Mouse (Mus musculus): ENCODE results near the gene Lrp11. TPM values are rescaled to one million over a fixed set of nuclear protein-coding genes. Genes with fewer than 3 reads are reported as not detected.

The Lrp11 gene
- total and polyA plus RNA-seq, 2 experiments from 2014 or later: 56.1 to 162 TPM

GRCm38 (mm10) chr10:7590234-7590689, 662 bp downstream of the Lrp11 start:
- Histone ChIP-seq H3K36me3 (ENCODE audit: insufficient read depth, low read length) (no peaks in the 10 kb centered on the region), H3K27ac (peak overlapping the region; percentile 77), H3K4me2 (ENCODE audit: low read depth, low read length) (peak overlapping the region; percentile 96), H3K4me1 (ENCODE audit: insufficient read depth, low read length) (peaks cover 18% of the 10 kb centered on the region), H3K27me3 (ENCODE audit: insufficient read depth, low read length) (no peaks in the 10 kb centered on the region), H3K9ac (replicated peaks; ENCODE audit: low read length) (peak overlapping the region; percentile 79), H3K4me3 (ENCODE audit: low read length) (peak overlapping the region; percentile 89), H3K9me3 (ENCODE audit: low read length) (no peaks in the 10 kb centered on the region)
- DNase-seq (ENCODE audit: low spot score) (peak; percentile 36), ATAC-seq (peak; percentile 72; the same call in 1 of the 2 replicates)
- WGBS: under 1% methylated on average over 53 of the region's 54 CpGs
- TF ChIP-seq CTCF (IDR thresholded peaks at IDR 0.05; ENCODE audit: low read depth): no peak

GRCm38 (mm10) chr10:7590792-7591191, 1.2 kb downstream of the Lrp11 start:
- peak overlapping the region; percentile 79 for H3K9ac ChIP-seq (replicated peaks; ENCODE audit: low read length)
- 4% methylated on average over 8 of the region's 8 CpGs for WGBS
- H3K27ac ChIP-seq: no peak overlapping the region
- H3K4me1 ChIP-seq (ENCODE audit: insufficient read depth, low read length): peaks cover 18% of the 10 kb centered on the region
- no peaks in the 10 kb centered on the region for H3K27me3 ChIP-seq (ENCODE audit: insufficient read depth, low read length)
- peak overlapping the region; percentile 96 for H3K4me2 ChIP-seq (ENCODE audit: low read depth, low read length)
- no peaks in the 10 kb centered on the region for H3K9me3 ChIP-seq (ENCODE audit: low read length)
- TF ChIP-seq CTCF (IDR thresholded peaks at IDR 0.05; ENCODE audit: low read depth): no peak
- H3K36me3 ChIP-seq (ENCODE audit: insufficient read depth, low read length): no peaks in the 10 kb centered on the region
- peak overlapping the region; percentile 89 for H3K4me3 ChIP-seq (ENCODE audit: low read length)
- no peak for DNase-seq (ENCODE audit: low spot score)
- ATAC-seq: no peak

GRCm38 (mm10) chr10:7594797-7595196, 5.2 kb downstream of the Lrp11 start:
- H3K9me3 ChIP-seq (ENCODE audit: low read length): no peaks in the 10 kb centered on the region
- no peak overlapping the region for H3K4me2 ChIP-seq (ENCODE audit: low read depth, low read length)
- ATAC-seq: no peak
- peaks cover 18% of the 10 kb centered on the region for H3K4me1 ChIP-seq (ENCODE audit: insufficient read depth, low read length)
- TF ChIP-seq CTCF (IDR thresholded peaks at IDR 0.05; ENCODE audit: low read depth): no peak
- H3K27me3 ChIP-seq (ENCODE audit: insufficient read depth, low read length): no peaks in the 10 kb centered on the region
- H3K4me3 ChIP-seq (ENCODE audit: low read length): no peak overlapping the region
- H3K27ac ChIP-seq: no peak overlapping the region
- WGBS: 36% methylated on average over 7 of the region's 7 CpGs
- DNase-seq (ENCODE audit: low spot score): no peak
- H3K36me3 ChIP-seq (ENCODE audit: insufficient read depth, low read length): no peaks in the 10 kb centered on the region
- H3K9ac ChIP-seq (replicated peaks; ENCODE audit: low read length): no peak overlapping the region

- Histone ChIP-seq H3K4me1 (ENCODE audit: insufficient read depth, low read length) (peaks cover 10% of the 10 kb centered on the region), H3K9me3 (ENCODE audit: low read length) (no peaks in the 10 kb centered on the region), H3K4me2 (ENCODE audit: low read depth, low read length) (no peak overlapping the region), H3K36me3 (ENCODE audit: insufficient read depth, low read length) (no peaks in the 10 kb centered on the region), H3K4me3 (ENCODE audit: low read length) (no peak overlapping the region), H3K9ac (replicated peaks; ENCODE audit: low read length) (no peak overlapping the region), H3K27me3 (ENCODE audit: insufficient read depth, low read length) (no peaks in the 10 kb centered on the region), H3K27ac (no peak overlapping the region)
- peak; percentile 28 for DNase-seq (ENCODE audit: low spot score)
- ATAC-seq: no peak
- WGBS: 50% methylated on average over 1 of the region's 1 CpGs
- TF ChIP-seq CTCF (IDR thresholded peaks at IDR 0.05; ENCODE audit: low read depth): no peak
Observed at GRCm38 (mm10) chr10:7596251-7596650, 6.7 kb downstream of the Lrp11 start.

GRCm38 (mm10) chr10:7598177-7598576, 8.6 kb downstream of the Lrp11 start:
- H3K27me3 ChIP-seq (ENCODE audit: insufficient read depth, low read length): no peaks in the 10 kb centered on the region
- H3K36me3 ChIP-seq (ENCODE audit: insufficient read depth, low read length): no peaks in the 10 kb centered on the region
- no peak overlapping the region for H3K9ac ChIP-seq (replicated peaks; ENCODE audit: low read length)
- no peak for ATAC-seq
- no peak for DNase-seq (ENCODE audit: low spot score)
- H3K4me1 ChIP-seq (ENCODE audit: insufficient read depth, low read length): no peaks in the 10 kb centered on the region
- H3K9me3 ChIP-seq (ENCODE audit: low read length): no peaks in the 10 kb centered on the region
- H3K4me2 ChIP-seq (ENCODE audit: low read depth, low read length): no peak overlapping the region
- H3K4me3 ChIP-seq (ENCODE audit: low read length): no peak overlapping the region
- no peak for TF ChIP-seq CTCF (IDR thresholded peaks at IDR 0.05; ENCODE audit: low read depth)
- WGBS: 90% methylated on average over 7 of the region's 7 CpGs
- H3K27ac ChIP-seq: no peak overlapping the region

- Histone ChIP-seq H3K4me2 (ENCODE audit: low read depth, low read length) (no peak overlapping the region), H3K4me3 (ENCODE audit: low read length) (no peak overlapping the region), H3K27me3 (ENCODE audit: insufficient read depth, low read length) (no peaks in the 10 kb centered on the region), H3K9ac (replicated peaks; ENCODE audit: low read length) (no peak overlapping the region), H3K27ac (no peak overlapping the region), H3K36me3 (ENCODE audit: insufficient read depth, low read length) (no peaks in the 10 kb centered on the region), H3K9me3 (ENCODE audit: low read length) (no peaks in the 10 kb centered on the region), H3K4me1 (ENCODE audit: insufficient read depth, low read length) (no peaks in the 10 kb centered on the region)
- TF ChIP-seq CTCF (IDR thresholded peaks at IDR 0.05; ENCODE audit: low read depth): peak; percentile 89
- DNase-seq (ENCODE audit: low spot score): peak; percentile 83
- ATAC-seq: 0 out of 2 replicates have a peak, but pooled peaks have one; percentile 42
- 18% methylated on average over 6 of the region's 6 CpGs for WGBS
Observed at GRCm38 (mm10) chr10:7600647-7601046, 11.0 kb downstream of the Lrp11 start.

GRCm38 (mm10) chr10:7605168-7605567, 15.6 kb downstream of the Lrp11 start:
- H3K9me3 ChIP-seq (ENCODE audit: low read length): no peaks in the 10 kb centered on the region
- no peaks in the 10 kb centered on the region; the same call in 1 of the 2 replicates for H3K36me3 ChIP-seq (ENCODE audit: insufficient read depth, low read length)
- no peaks in the 10 kb centered on the region for H3K4me1 ChIP-seq (ENCODE audit: insufficient read depth, low read length)
- 70% methylated on average over 2 of the region's 2 CpGs for WGBS
- no peak overlapping the region for H3K4me3 ChIP-seq (ENCODE audit: low read length)
- no peak overlapping the region for H3K4me2 ChIP-seq (ENCODE audit: low read depth, low read length)
- no peak for TF ChIP-seq CTCF (IDR thresholded peaks at IDR 0.05; ENCODE audit: low read depth)
- no peaks in the 10 kb centered on the region for H3K27me3 ChIP-seq (ENCODE audit: insufficient read depth, low read length)
- H3K9ac ChIP-seq (replicated peaks; ENCODE audit: low read length): no peak overlapping the region
- no peak overlapping the region for H3K27ac ChIP-seq
- DNase-seq (ENCODE audit: low spot score) (no peak), ATAC-seq (peak; percentile 83)

Measured in hindbrain, postnatal 0 days (tissue).